Mouse (Mus musculus) hindbrain, embryonic 13.5 days (tissue): ENCODE results near the gene Fcgrt. TPM values are rescaled to one million over a fixed set of nuclear protein-coding genes. Genes with fewer than 3 reads are reported as not detected.
"Not testable (repeated sequence)": the region's sequence is repeated elsewhere in the genome, so short reads cannot be mapped to it uniquely, and the experiment has no call there.

ENCODE experiments used
- ATAC-seq: fragments of 200-750 bp; cut with Nextera tagmentation; 2 replicates; pipeline ENCODE4 v1.8.0; 2017; ENCODE audit warnings: moderate TSS enrichment; ENCODE audit not compliant: low FRiP score
- H3K27ac ChIP-seq: fragments of 300-500 bp; sonication (generic); 2 replicates; pipeline ENCODE4 v1.5.1; 2015; ENCODE audit warnings: inconsistent platforms, mild to moderate bottlenecking, moderate library complexity
- H3K27me3 ChIP-seq: fragments of 300-500 bp; sonication (generic); 2 replicates; pipeline ENCODE4 v1.6.1; 2015; ENCODE audit warnings: mild to moderate bottlenecking, inconsistent platforms
- H3K36me3 ChIP-seq: fragments of 300-500 bp; sonication (generic); 2 replicates; pipeline ENCODE4 v1.6.1; 2015; ENCODE audit warnings: mild to moderate bottlenecking, inconsistent platforms
- H3K4me1 ChIP-seq: fragments of 300-500 bp; sonication (generic); replicated peaks from 2 replicates; pipeline ENCODE4 v1.6.1; 2015; ENCODE audit warnings: inconsistent platforms
- H3K4me2 ChIP-seq: fragments of 300-500 bp; sonication (generic); 2 replicates; pipeline ENCODE4 v1.6.1; 2015; ENCODE audit warnings: inconsistent platforms, mild to moderate bottlenecking, moderate library complexity
- H3K4me3 ChIP-seq: fragments of 300-500 bp; sonication (generic); 2 replicates; pipeline ENCODE4 v1.5.1; 2015; ENCODE audit warnings: mild to moderate bottlenecking, inconsistent platforms
- H3K9ac ChIP-seq: fragments of 300-500 bp; sonication (generic); 2 replicates; pipeline ENCODE4 v1.6.1; 2015; ENCODE audit warnings: mild to moderate bottlenecking, inconsistent platforms
- H3K9me3 ChIP-seq: fragments of 300-500 bp; sonication (generic); 2 replicates; pipeline ENCODE4 v1.6.1; 2016; ENCODE audit warnings: inconsistent platforms
- WGBS: fragments of 180-500 bp; shearing (Covaris S2); methylation state at CpG from one replicate; pipeline ENCODE4 v1.1.7; 2015; 5-methylcytosine and 5-hydroxymethylcytosine counted together
- polyA plus RNA-seq: library from polyadenylated mRNA; unstranded; fragments of >200 nt; fragmentation: Nextera tagmentation; extraction: Ambion mirVana; gene quantifications from 2 replicates; pipeline ENCODE4 v1.2.1, GENCODE M21; 2015

The Fcgrt gene
- polyA plus RNA-seq, 1 experiment from 2014 or later, result 28.3 TPM

DNA sequence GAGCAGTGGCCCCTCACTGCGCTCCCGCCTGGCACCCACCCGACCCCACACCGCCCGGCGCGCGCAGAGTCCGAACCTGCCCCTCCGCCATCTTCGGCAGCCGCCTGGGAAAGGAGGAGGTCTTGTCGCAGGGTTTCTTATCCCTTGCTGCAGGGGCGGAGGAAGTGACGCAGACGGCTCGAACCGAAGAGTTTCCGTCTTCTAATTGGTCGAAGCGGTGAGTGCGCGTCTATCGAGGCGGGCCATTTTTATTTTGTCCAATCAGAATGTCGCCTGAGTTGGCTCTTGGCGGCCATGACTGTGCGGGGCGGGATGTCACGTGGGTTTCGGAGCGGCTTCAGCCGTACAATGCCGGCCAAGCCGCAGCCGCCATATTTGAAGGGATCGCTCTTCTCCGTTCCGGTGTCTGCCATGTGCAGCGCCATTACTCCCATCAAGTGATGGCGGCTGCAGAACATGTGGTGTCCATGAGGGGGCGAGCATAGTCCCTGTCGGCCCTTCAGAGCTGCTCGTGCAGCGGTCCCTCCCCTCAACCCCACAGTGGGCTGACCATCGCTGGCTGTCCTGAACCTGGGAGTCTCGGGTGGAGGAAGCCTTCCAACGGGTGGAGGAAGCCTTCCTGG lies 25.1 kb upstream of the Fcgrt start, which contains the start of gene Rpl13a:
TSS of gene Rpl13a (minus strand) at position 138 of the 623 bp plus-strand sequence.
- Histone ChIP-seq H3K4me1 (peaks cover 41% of the 10 kb centered on the region), H3K4me3 (peak within 1 kb of the TSS; percentile 92), H3K36me3 (peaks cover 27% of the 10 kb centered on the region), H3K9ac (peak within 1 kb of the TSS; percentile 99), H3K9me3 (no peaks in the 10 kb centered on the region), H3K4me2 (peak within 1 kb of the TSS; percentile 96), H3K27ac (peak within 1 kb of the TSS; percentile 95), H3K27me3 (0 out of 2 replicates have a peak, but pooled peaks cover 1% of the 10 kb centered on the region)
- WGBS, result under 1% methylated on average over 48 of the region's 48 CpGs
- ATAC-seq, result peak; percentile 94

DNA sequence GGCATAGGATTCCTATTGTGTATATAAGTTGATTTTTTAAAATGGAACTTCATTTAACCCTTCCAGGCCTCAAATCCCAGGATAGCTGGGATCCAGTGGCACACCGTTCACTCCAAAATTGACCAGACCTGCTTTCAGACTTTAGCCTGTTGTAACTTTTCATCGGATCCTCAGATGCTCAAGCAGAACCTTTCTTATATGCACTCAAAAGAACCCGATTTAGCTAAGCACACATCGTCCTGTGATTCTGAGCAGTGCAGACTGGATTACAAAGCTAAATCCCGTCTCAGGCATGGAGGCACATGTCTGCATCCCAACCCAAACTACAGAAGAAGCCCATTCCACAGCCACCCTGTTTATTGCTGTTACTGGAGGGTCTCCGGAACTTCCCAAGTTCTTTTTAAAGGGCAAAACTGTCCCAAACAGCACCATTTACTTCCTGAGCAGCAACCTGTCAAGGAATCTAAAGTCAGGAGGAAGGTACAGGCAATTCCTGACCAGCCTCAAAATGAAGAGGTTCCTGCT lies 24.1 kb upstream of the Fcgrt start:
- ATAC-seq, result no peak
- WGBS, result under 1% methylated on average over 6 of the region's 6 CpGs
- H3K4me1 ChIP-seq, result peaks cover 49% of the 10 kb centered on the region

DNA sequence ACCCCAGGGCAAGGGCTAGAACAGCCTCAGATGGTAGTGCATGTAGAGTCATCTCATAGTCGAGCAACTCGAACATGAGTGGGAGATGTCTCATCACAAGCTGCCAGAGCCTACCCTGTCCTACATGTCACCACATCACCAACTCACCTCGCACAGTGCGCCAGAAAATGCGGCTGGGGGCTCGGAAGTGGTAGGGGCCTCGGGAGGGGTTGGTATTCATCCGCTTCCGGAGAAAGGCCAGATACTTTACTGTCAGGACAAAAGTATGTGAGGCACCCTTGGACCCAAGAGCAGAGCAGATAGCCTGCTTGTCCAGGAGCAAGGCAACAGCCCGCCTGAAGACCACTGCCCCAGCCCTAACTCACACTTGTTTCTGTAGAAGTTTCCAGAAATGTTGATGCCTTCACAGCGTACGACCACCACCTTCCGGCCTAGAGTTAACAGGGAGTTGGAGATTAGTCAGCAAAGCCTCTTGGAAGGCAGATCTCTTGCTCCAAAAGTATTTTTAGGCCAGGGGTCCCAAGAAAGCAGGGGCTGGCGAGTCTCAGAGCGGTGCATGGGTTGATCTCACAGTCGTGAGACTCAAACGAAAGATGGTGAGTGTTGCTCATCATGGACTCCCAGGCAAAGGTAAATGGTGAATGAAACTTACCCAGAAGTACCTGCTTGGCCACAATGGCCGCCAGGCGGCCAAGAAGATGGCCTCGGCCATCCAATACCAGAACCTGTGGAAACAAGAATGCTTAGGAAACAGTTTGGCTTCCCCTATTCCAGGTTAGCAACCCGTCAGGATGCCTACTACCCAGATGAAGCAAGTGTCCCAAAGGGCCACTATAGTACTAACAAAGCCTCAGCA lies 23.4 kb upstream of the Fcgrt start:
- Histone ChIP-seq H3K27me3 (no peaks in the 10 kb centered on the region), H3K4me1 (peaks cover 55% of the 10 kb centered on the region), H3K36me3 (peaks cover 36% of the 10 kb centered on the region), H3K9me3 (no peaks in the 10 kb centered on the region), H3K4me2 (peak overlapping the region; percentile 96), H3K27ac (peak overlapping the region; percentile 92), H3K9ac (peak overlapping the region; percentile 99), H3K4me3 (peak overlapping the region; percentile 92)
- WGBS, result 46% methylated on average over 21 of the region's 21 CpGs
- ATAC-seq, result no peak

More for the DNA sequence above, 24.1 kb upstream of the Fcgrt start:
- Histone ChIP-seq H3K9me3 (no peaks in the 10 kb centered on the region), H3K4me2 (peak overlapping the region; percentile 96), H3K27me3 (no peaks in the 10 kb centered on the region), H3K27ac (peak overlapping the region; percentile 92), H3K4me3 (peak overlapping the region; percentile 92), H3K36me3 (peaks cover 29% of the 10 kb centered on the region), H3K9ac (peak overlapping the region; percentile 99)

- Histone ChIP-seq H3K27me3 (no peaks in the 10 kb centered on the region), H3K9ac (peak overlapping the region; percentile 99), H3K27ac (peak overlapping the region; percentile 92), H3K36me3 (peaks cover 44% of the 10 kb centered on the region), H3K4me2 (peak overlapping the region; percentile 96), H3K4me3 (peak overlapping the region; percentile 92; the same call in 1 of the 2 replicates), H3K9me3 (no peaks in the 10 kb centered on the region), H3K4me1 (peaks cover 63% of the 10 kb centered on the region)
- WGBS, result 79% methylated on average over 17 of the region's 17 CpGs
- no peak for ATAC-seq
These were observed 22.6 kb upstream of the Fcgrt start for GRCm38 (mm10) chr7:45126147-45126843.

DNA sequence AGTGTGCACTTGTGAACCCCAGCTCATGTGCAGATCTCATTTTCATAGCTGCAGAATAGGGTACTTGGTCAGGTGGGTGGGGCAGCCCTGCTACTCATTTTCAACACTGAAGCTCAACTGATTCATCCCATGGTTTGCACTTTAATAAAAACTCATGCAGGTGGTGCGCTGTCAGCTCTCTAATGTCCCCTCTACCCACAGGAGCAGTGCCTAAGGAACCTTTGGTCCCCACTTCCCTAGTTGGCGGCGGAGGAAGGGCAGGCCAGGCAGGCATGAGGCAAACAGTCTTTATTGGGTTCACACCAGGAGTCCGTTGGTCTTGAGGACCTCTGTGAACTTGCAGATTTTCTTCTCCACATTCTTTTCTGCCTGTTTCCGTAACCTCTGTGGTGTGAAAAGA lies 22.0 kb upstream of the Fcgrt start:
- ATAC-seq, H3K9ac ChIP-seq, H3K4me3 ChIP-seq, H3K9me3 ChIP-seq, H3K27me3 ChIP-seq: not testable (repeated sequence)
- Histone ChIP-seq H3K36me3 (peaks cover 50% of the 10 kb centered on the region), H3K4me2 (peak overlapping the region; percentile 56; the same call in 1 of the 2 replicates), H3K4me1 (peaks cover 65% of the 10 kb centered on the region), H3K27ac (peak overlapping the region; percentile 92; the same call in 1 of the 2 replicates)
- WGBS, result 68% methylated on average over 5 of the region's 5 CpGs

DNA sequence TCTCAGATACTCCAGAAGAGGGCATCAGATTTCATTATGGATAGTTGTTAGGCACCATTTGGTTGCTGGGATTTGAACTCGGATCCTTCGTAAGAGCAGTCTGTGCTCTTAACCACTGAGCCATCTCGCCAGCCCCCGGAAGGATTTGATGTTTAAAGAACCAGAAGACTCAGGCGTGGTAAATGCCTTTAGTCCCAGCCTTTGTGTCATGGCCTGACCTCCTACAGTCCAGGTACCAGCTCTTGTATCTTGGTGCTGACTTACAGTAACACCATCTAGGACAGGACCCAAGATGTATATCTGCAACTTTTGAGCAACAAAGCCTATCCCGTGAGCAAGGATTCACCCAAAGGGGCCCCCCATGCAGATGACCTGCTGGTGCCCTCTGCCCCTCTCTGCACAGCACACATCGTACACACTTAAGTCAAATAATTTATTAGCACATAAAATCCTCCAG lies 21.5 kb upstream of the Fcgrt start:
- H3K4me1 ChIP-seq, result peaks cover 65% of the 10 kb centered on the region
- peak overlapping the region; percentile 49; the same call in 1 of the 2 replicates for H3K9ac ChIP-seq
- no peaks in the 10 kb centered on the region for H3K9me3 ChIP-seq
- H3K4me2 ChIP-seq, result peak overlapping the region; percentile 56
- H3K36me3 ChIP-seq, result peaks cover 55% of the 10 kb centered on the region
- peak overlapping the region; percentile 92 for H3K27ac ChIP-seq
- ATAC-seq, result no peak
- WGBS, result 17% methylated on average over 7 of the region's 7 CpGs
- H3K27me3 ChIP-seq, result no peaks in the 10 kb centered on the region
- H3K4me3 ChIP-seq, result peak overlapping the region; percentile 33; the same call in 1 of the 2 replicates

DNA sequence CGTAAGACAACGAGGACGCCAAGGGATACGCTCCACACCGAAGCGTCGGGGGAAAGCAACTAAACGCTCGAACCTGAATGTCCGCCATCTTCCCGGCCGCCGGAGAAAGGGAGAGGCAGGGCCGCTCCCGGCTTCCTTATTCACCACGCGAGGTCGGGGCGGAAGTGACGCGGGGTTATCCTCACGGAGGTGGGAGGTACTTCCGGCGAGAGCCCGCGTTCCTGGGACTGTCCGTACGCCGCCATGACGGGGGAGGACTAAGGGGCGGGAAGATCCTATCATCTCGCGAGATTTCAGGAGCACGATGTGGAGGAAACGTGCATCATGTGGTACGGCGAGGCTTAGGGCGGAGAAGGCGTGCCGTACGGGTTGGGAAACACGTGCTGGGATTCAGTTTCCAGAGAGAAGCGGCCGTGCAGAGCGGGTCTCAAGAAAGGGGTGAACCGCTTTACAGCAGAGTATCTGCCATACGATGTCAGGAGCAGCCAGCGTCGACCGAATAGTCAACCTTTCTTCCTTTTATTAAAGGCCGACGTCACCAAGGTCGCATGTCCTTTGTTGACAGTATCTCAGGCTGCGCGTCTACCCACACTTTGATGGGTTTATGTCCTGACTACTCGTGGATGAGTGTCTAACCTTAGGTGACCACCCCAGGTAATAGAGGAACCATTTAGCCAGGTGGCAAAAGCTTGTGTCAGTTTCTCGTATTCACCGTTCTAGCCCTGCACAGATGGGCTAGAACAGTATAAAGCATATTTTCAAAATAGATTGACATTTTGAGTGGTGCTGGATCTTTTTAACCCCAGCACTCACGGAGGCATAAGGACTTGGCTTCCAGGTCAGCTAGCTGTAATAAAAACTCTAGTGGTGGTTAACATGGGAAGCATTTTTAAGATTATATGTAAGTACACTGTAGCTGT lies 20.8 kb upstream of the Fcgrt start, which contains the start of gene Rps11:
TSS of gene Rps11 (minus strand) at position 216 of the 920 bp plus-strand sequence.
- WGBS, result under 1% methylated on average over 59 of the region's 59 CpGs
- H3K36me3 ChIP-seq, result peaks cover 62% of the 10 kb centered on the region

DNA sequence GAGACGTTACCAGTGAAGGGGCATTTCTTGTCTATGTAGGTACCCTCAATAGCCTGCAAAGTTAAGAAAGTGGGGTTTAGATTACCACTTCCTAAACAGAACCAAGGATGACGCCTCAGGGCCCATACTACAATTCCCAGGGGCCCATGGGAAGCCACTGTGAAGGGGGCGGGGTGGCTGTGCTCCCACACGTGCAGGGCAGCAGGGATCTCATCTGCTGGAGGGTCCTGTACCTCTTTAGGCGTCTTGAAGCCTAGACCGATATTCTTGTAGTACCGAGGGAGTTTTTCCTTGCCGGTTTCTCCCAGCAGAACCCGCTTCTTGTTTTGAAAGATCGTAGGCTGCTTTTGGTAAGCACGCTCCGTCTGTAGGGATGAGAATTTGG lies 19.5 kb upstream of the Fcgrt start:
- no peaks in the 10 kb centered on the region for H3K27me3 ChIP-seq
- H3K4me3 ChIP-seq, result peak overlapping the region; percentile 94
- H3K4me1 ChIP-seq, result peaks cover 56% of the 10 kb centered on the region
- H3K27ac ChIP-seq, result peak overlapping the region; percentile 92; the same call in 1 of the 2 replicates
- peak overlapping the region; percentile 94 for H3K4me2 ChIP-seq
- peaks cover 73% of the 10 kb centered on the region for H3K36me3 ChIP-seq
- peak overlapping the region; percentile 99 for H3K9ac ChIP-seq
- no peaks in the 10 kb centered on the region for H3K9me3 ChIP-seq
- no peak for ATAC-seq
- 24% methylated on average over 12 of the region's 12 CpGs for WGBS

More for the DNA sequence above, 20.8 kb upstream of the Fcgrt start, which contains the start of gene Rps11:
- H3K4me3 ChIP-seq, result peak within 1 kb of the TSS; percentile 94
- H3K4me1 ChIP-seq, result peaks cover 58% of the 10 kb centered on the region
- H3K27me3 ChIP-seq, result no peaks in the 10 kb centered on the region
- H3K4me2 ChIP-seq, result peak within 1 kb of the TSS; percentile 94
- peak within 1 kb of the TSS; percentile 92 for H3K27ac ChIP-seq
- peak within 1 kb of the TSS; percentile 99 for H3K9ac ChIP-seq
- no peaks in the 10 kb centered on the region for H3K9me3 ChIP-seq
- peak; percentile 86 for ATAC-seq

GRCm38 (mm10) chr7:45122561-45123185 lies 19.0 kb upstream of the Fcgrt start:
- no peak for ATAC-seq
- H3K4me1 ChIP-seq, result peaks cover 54% of the 10 kb centered on the region
- peaks cover 77% of the 10 kb centered on the region for H3K36me3 ChIP-seq
- H3K9me3 ChIP-seq, result no peaks in the 10 kb centered on the region
- peak overlapping the region; percentile 94 for H3K4me3 ChIP-seq
- 87% methylated on average over 15 of the region's 15 CpGs for WGBS
- no peaks in the 10 kb centered on the region for H3K27me3 ChIP-seq
- H3K27ac ChIP-seq, result no peak overlapping the region
- peak overlapping the region; percentile 99 for H3K9ac ChIP-seq
- peak overlapping the region; percentile 94 for H3K4me2 ChIP-seq

DNA sequence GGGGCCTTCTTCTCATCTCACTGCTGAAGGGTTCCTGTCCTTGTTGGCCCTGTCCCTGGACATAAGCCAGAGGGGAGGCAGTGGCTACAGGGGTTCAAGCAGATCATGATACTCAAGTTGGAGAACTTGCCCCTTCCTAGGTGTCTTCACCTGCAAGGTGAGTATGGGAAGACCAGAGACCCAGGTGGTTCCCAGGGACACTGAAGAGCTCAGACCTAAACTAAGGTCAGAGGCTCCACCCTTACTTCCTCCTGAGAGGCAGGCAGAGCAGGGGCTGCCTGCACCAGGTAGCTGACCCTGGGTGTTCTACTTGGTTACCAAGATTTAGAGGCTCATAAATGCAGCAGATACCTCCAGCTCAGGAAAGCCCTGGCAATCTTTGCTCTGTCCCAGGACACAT lies 18.3 kb upstream of the Fcgrt start:
- Histone ChIP-seq H3K27ac (peak overlapping the region; percentile 30; the same call in 1 of the 2 replicates), H3K4me3 (no peak overlapping the region), H3K9ac (peak overlapping the region; percentile 43; the same call in 1 of the 2 replicates), H3K4me1 (peaks cover 47% of the 10 kb centered on the region), H3K27me3 (no peaks in the 10 kb centered on the region), H3K9me3 (no peaks in the 10 kb centered on the region), H3K36me3 (peaks cover 73% of the 10 kb centered on the region), H3K4me2 (0 out of 2 replicates have a peak overlapping the region, but pooled peaks have one; percentile 4)
- ATAC-seq, result no peak
